Mouse (Mus musculus): ENCODE results near the gene Lrp2. TPM values are rescaled to one million over a fixed set of nuclear protein-coding genes. Genes with fewer than 3 reads are reported as not detected.
A peak's percentile ranks its signal among the peaks of the same experiment; 100 is the strongest.
"Not testable (repeated sequence)": the region's sequence is repeated elsewhere in the genome, so short reads cannot be mapped to it uniquely, and the experiment has no call there.

Lrp2 gene
- polyA plus RNA-seq, 1 experiment from 2014 or later, result 0.47 TPM

GRCm38 (mm10) chr2:69603726-69604393, 18.0 kb upstream of the Lrp2 start:
- H3K9me3 ChIP-seq, result no peaks in the 10 kb centered on the region
- H3K4me2 ChIP-seq (replicated peaks), result no peak overlapping the region
- no peaks in the 10 kb centered on the region for H3K36me3 ChIP-seq
- no peak overlapping the region for H3K27ac ChIP-seq (replicated peaks)
- H3K4me1 ChIP-seq, result no peaks in the 10 kb centered on the region
- no peak overlapping the region for H3K9ac ChIP-seq (replicated peaks)
- 91% methylated on average over 7 of the region's 7 CpGs for WGBS
- no peaks in the 10 kb centered on the region for H3K27me3 ChIP-seq
- H3K4me3 ChIP-seq, result no peak overlapping the region
- ATAC-seq (replicated peaks), result no peak

DNA sequence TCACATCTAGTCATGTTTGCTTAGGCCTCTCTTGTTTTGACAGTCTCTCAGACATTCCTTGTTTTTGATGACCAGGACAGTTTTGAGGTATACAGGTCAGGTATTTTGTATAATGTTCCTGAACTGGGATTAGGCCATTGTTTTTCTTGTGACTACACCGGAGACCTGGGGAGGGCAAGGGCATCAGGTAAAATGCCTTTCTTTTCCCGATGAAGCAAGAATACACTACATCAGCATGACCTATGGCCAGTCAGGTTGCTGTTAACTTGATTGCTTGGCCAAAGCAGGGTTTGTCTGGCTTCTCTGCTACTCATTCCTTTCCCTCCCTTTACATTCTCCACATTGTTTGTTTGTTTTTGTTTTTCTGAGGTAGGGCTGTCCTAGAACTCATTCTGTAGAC, 7.3 kb upstream of the Lrp2 start:
- Histone ChIP-seq H3K9ac (replicated peaks) (no peak overlapping the region), H3K27me3 (peaks cover 12% of the 10 kb centered on the region; the same call in 1 of the 2 replicates), H3K4me3 (no peak overlapping the region), H3K4me1 (no peaks in the 10 kb centered on the region), H3K36me3 (no peaks in the 10 kb centered on the region), H3K9me3 (no peaks in the 10 kb centered on the region), H3K4me2 (replicated peaks) (no peak overlapping the region), H3K27ac (replicated peaks) (no peak overlapping the region)
- ATAC-seq (replicated peaks), result no peak
- 87% methylated on average over 2 of the region's 2 CpGs for WGBS

- H3K36me3 ChIP-seq, result no peaks in the 10 kb centered on the region
- H3K4me3 ChIP-seq, result no peak overlapping the region
- ATAC-seq (replicated peaks), result no peak
- H3K9ac ChIP-seq (replicated peaks), result no peak overlapping the region
- peaks cover 6% of the 10 kb centered on the region for H3K4me1 ChIP-seq
- H3K27ac ChIP-seq (replicated peaks), result no peak overlapping the region
- WGBS, result 30% methylated on average over 1 of the region's 1 CpGs
- no peaks in the 10 kb centered on the region for H3K9me3 ChIP-seq
- H3K4me2 ChIP-seq (replicated peaks), result no peak overlapping the region
- H3K27me3 ChIP-seq, result peaks cover 18% of the 10 kb centered on the region
Measured at GRCm38 (mm10) chr2:69592536-69592935, 6.7 kb upstream of the Lrp2 start.

GRCm38 (mm10) chr2:69591966-69592505, 6.2 kb upstream of the Lrp2 start:
- Histone ChIP-seq H3K4me2 (replicated peaks) (no peak overlapping the region), H3K36me3 (no peaks in the 10 kb centered on the region), H3K27ac (replicated peaks) (no peak overlapping the region), H3K9me3 (no peaks in the 10 kb centered on the region), H3K4me1 (peaks cover 11% of the 10 kb centered on the region), H3K27me3 (peaks cover 23% of the 10 kb centered on the region), H3K4me3 (no peak overlapping the region), H3K9ac (replicated peaks) (no peak overlapping the region)
- no peak for ATAC-seq (replicated peaks)
- WGBS, result 60% methylated on average over 7 of the region's 7 CpGs

DNA sequence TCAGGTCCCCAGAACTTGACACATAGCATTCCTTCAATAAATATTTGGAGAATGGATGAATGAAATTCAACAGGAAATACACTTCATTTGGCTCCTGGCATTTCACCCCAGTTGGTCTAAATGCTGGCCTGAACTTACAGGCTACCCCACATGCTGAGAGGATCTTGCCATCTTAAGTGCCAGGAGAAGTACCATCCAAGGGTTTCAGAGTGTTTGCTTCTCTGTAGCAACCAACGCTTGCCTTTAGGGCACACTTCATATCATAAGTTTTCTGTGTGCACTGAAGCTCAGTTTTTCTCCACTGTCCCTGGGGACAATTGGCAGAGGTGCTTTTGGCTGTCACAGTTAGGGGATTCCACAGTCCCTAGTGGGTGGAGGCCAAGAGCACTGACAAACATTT, 4.7 kb upstream of the Lrp2 start:
- no peak for ATAC-seq (replicated peaks)
- 83% methylated on average over 1 of the region's 1 CpGs for WGBS

DNA sequence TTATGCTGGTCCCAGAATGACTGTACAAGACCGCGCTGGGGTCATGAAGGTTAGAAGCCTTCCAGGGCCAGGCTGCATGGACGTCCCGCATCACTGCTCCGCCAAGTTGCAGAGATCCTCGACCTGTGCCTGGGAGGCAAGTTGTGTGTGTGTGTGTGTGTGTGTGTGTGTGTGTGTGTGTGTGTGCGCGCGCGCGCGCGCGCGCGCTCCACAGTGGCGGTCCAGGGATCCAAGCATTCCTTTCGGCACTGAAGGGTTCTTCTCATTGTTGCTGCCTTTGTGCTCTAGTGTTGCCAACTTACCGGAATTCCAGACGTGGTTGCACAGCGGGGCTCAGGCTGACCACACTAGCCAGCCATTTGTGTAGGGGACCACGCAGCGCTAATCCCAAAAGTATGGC, 2.0 kb upstream of the Lrp2 start:
- 1% methylated on average over 21 of the region's 23 CpGs for WGBS

More for the DNA sequence above, 4.7 kb upstream of the Lrp2 start:
- Histone ChIP-seq H3K9me3 (no peaks in the 10 kb centered on the region), H3K9ac (replicated peaks) (no peak overlapping the region), H3K27ac (replicated peaks) (no peak overlapping the region), H3K4me2 (replicated peaks) (no peak overlapping the region), H3K4me1 (peaks cover 24% of the 10 kb centered on the region), H3K36me3 (no peaks in the 10 kb centered on the region), H3K27me3 (peaks cover 31% of the 10 kb centered on the region), H3K4me3 (no peak overlapping the region)

DNA sequence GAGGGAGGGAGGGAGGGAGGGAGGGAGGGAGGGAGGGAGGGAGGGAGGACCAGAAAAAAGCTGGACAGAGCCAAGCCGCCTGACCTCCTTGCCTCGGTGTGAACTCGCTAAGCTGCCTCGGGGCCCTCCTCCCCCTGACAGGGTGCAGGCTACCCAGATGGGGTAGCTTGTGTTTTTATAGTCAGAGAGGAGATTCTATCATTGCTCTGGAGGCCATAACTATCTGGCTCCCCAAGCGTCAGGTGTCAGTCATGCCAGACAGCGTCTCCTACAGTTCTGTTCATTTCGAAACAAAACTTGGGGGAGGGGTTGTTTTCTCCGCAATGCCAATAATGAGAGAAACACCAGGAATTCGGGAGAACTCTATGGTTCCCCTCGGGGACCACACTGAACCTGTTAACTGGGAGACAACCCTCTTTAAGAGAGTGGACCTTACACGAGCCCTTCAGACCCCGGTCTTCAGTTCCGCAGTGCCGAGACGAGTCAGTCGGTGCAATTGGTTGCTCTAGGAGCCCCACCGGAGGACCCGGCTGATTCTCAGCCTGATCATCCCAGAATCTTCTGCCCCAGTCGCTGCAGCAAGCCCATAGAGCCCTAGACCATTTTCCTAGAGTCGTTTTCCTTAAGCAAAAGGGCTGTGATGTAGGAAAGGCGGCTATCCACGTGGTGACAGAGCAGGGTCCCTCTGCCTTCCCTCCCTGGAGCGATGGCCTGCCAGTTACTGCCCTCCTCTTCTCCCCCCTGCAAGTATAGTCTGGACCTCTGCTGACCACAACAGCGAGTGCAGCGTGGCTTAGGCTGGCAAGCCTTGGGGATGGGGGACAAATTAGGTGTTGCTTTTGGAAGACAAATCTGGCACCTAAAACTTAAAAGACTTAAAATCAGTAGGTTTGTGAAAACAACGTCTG, 1.2 kb upstream of the Lrp2 start:
- H3K9ac ChIP-seq (replicated peaks), result 0 out of 2 replicates have a peak overlapping the region, but pooled peaks have one; percentile 0
- 1% methylated on average over 26 of the region's 26 CpGs for WGBS
- peak overlapping the region; percentile 44 for H3K4me2 ChIP-seq (replicated peaks)
- peaks cover 58% of the 10 kb centered on the region for H3K27me3 ChIP-seq
- H3K36me3 ChIP-seq, result no peaks in the 10 kb centered on the region
- no peak for ATAC-seq (replicated peaks)
- H3K4me3 ChIP-seq, result peak overlapping the region; percentile 32
- H3K4me1 ChIP-seq, result peaks cover 36% of the 10 kb centered on the region
- no peak overlapping the region for H3K27ac ChIP-seq (replicated peaks)
- H3K9me3 ChIP-seq, result no peaks in the 10 kb centered on the region

More for the DNA sequence above, 2.0 kb upstream of the Lrp2 start:
- Histone ChIP-seq H3K36me3 (no peaks in the 10 kb centered on the region), H3K9ac (replicated peaks) (0 out of 2 replicates have a peak overlapping the region, but pooled peaks have one; percentile 0), H3K4me2 (replicated peaks) (peak overlapping the region; percentile 44), H3K27ac (replicated peaks) (no peak overlapping the region), H3K27me3 (peaks cover 50% of the 10 kb centered on the region), H3K4me3 (peak overlapping the region; percentile 32), H3K4me1 (peaks cover 36% of the 10 kb centered on the region), H3K9me3 (no peaks in the 10 kb centered on the region)
- ATAC-seq (replicated peaks), result 0 out of 2 replicates have a peak, but pooled peaks have one; percentile 2

GRCm38 (mm10) chr2:69585191-69585885, 527 bp downstream of the Lrp2 start:
- peaks cover 36% of the 10 kb centered on the region for H3K4me1 ChIP-seq
- H3K27ac ChIP-seq (replicated peaks), result no peak overlapping the region
- H3K4me2 ChIP-seq (replicated peaks), result peak overlapping the region; percentile 99
- peak; percentile 75 for ATAC-seq (replicated peaks)
- peak overlapping the region; percentile 58 for H3K4me3 ChIP-seq
- H3K36me3 ChIP-seq, result no peaks in the 10 kb centered on the region
- under 1% methylated on average over 61 of the region's 61 CpGs for WGBS
- H3K9ac ChIP-seq (replicated peaks), result peak overlapping the region; percentile 41
- H3K9me3 ChIP-seq, result no peaks in the 10 kb centered on the region
- H3K27me3 ChIP-seq, result peaks cover 58% of the 10 kb centered on the region

GRCm38 (mm10) chr2:69584117-69584933, 1.5 kb downstream of the Lrp2 start:
- Histone ChIP-seq H3K4me2 (replicated peaks) (peak overlapping the region; percentile 99), H3K9me3 (no peaks in the 10 kb centered on the region), H3K9ac (replicated peaks) (no peak overlapping the region), H3K4me1 (peaks cover 36% of the 10 kb centered on the region), H3K27ac (replicated peaks) (no peak overlapping the region), H3K4me3 (peak overlapping the region; percentile 58), H3K27me3 (peaks cover 55% of the 10 kb centered on the region), H3K36me3 (no peaks in the 10 kb centered on the region)
- no peak for ATAC-seq (replicated peaks)
- 5% methylated on average over 20 of the region's 20 CpGs for WGBS

GRCm38 (mm10) chr2:69582861-69583260, 3.0 kb downstream of the Lrp2 start:
- H3K9me3 ChIP-seq, result no peaks in the 10 kb centered on the region
- no peak overlapping the region for H3K9ac ChIP-seq (replicated peaks)
- no peak overlapping the region for H3K4me3 ChIP-seq
- H3K4me1 ChIP-seq, result peaks cover 33% of the 10 kb centered on the region
- peaks cover 43% of the 10 kb centered on the region for H3K27me3 ChIP-seq
- H3K36me3 ChIP-seq, result no peaks in the 10 kb centered on the region
- H3K27ac ChIP-seq (replicated peaks), result no peak overlapping the region
- 47% methylated on average over 7 of the region's 7 CpGs for WGBS
- no peak for ATAC-seq (replicated peaks)
- H3K4me2 ChIP-seq (replicated peaks), result no peak overlapping the region

DNA sequence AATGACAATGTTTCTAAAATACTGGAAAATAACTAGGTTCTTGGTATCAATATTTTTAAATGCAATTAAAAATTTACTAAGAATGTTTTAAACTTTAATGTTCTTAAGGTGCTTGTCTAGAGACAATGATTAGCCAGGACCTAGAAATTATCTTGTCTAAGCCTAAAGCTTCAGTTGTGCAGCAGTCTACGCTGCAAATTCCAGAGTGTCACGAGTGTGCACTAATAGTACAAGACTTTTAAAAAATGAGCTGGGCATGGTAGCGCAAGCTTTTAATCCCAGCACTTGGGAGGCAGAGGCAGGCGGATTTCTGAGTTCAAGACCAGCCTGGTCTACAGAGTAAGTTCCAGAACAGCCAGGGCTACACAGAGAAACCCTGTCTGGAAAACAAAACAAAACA, 3.8 kb downstream of the Lrp2 start:
- 92% methylated on average over 4 of the region's 4 CpGs for WGBS
- not testable (repeated sequence) for H3K9me3 ChIP-seq; ATAC-seq (replicated peaks); H3K4me2 ChIP-seq (replicated peaks); H3K4me3 ChIP-seq; H3K27ac ChIP-seq (replicated peaks); H3K36me3 ChIP-seq; H3K9ac ChIP-seq (replicated peaks)
- Histone ChIP-seq H3K27me3 (peaks cover 35% of the 10 kb centered on the region; the same call in 1 of the 2 replicates), H3K4me1 (peaks cover 25% of the 10 kb centered on the region)
